Mouse (Mus musculus) brain, embryonic 14.5 days (tissue): Measurements from ENCODE around the gene Taf9. TPM values are rescaled to one million over a fixed set of nuclear protein-coding genes. Genes with fewer than 3 reads are reported as not detected.

Source experiments
- DNase-seq: peaks from one replicate; pipeline ENCODE4 v3.0.0-alpha.2; 2011; ENCODE audit warnings: low read depth
- CTCF ChIP-seq: fragments of 200-500 bp; IDR thresholded peaks from 2 replicates; pipeline ENCODE4 v1.5.1; 2012; ENCODE audit warnings: inconsistent platforms, mild to moderate bottlenecking, moderate library complexity, borderline replicate concordance; ENCODE audit not compliant: insufficient read depth, insufficient read length; ENCODE audit errors: extremely low read depth
- POLR2A ChIP-seq: fragments of 200-500 bp; IDR thresholded peaks from 2 replicates; pipeline ENCODE4 v1.6.1; 2012; ENCODE audit warnings: mild to moderate bottlenecking, inconsistent platforms, borderline replicate concordance; ENCODE audit not compliant: poor library complexity, insufficient read depth, insufficient read length, severe bottlenecking; ENCODE audit errors: extremely low read depth
- polyA plus RNA-seq: library from polyadenylated mRNA; depleted of rRNA; stranded (reverse); fragments of >200 nt; gene quantifications from 2 replicates; pipeline ENCODE4 v1.2.3, GENCODE M21; 2012; rRNA removed

Gene Taf9
- polyA plus RNA-seq, 1 experiment: 22.4 TPM

- DNase-seq: no peak
- no peak for TF ChIP-seq CTCF
- TF ChIP-seq POLR2A: no peak
Measured at GRCm38 (mm10) chr13:100675936-100676635, 24.7 kb downstream of the Taf9 start.

GRCm38 (mm10) chr13:100681615-100682014, 30.2 kb downstream of the Taf9 start:
- TF ChIP-seq POLR2A: no peak
- no peak for TF ChIP-seq CTCF
- DNase-seq: no peak

DNA sequence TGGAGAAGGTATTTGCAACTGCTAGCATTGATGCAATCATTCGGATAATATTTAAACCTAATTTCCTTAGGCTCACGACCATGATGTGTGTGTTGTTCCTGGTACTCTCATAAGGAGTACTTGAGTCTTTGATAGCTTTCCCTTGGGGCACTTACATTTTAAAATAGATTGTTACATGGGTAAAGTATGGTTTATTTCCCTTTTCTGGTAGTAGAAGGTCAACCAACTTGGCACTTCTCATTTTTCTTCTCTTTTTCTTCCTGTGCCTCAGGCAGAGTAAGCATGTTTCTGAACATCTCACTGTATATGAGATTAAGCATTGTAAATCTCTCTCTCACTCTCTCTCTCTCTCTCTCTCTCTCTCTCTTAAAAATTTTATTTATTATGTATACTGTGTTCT, 31.5 kb downstream of the Taf9 start:
- TF ChIP-seq CTCF (no peak), POLR2A (no peak)
- DNase-seq: no peak

GRCm38 (mm10) chr13:100684355-100684754, 33.0 kb downstream of the Taf9 start:
- TF ChIP-seq CTCF (peak; percentile 25; the same call in 1 of the 2 replicates), POLR2A (no peak)
- peak; percentile 9 for DNase-seq

DNA sequence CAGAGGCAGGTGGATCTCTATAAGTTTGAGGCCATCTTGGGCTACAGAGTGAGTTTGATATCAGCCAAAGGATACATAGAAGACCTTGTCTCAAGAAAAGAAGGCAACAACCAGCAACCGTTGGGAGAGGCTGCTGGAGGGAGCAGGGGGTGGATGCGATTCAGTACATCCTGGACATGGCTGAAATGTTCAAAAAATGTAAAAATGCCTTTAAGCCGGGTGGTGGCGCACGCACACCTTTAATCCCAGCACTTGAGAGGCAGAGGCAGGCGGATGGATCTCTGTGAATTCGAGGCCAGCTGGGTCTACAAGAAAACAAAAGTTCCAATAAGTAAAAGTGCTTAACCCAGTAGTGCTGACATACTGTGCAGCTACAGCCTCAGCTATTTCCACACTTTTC, 36.1 kb downstream of the Taf9 start:
- TF ChIP-seq CTCF (no peak), POLR2A (no peak)
- no peak for DNase-seq

DNA sequence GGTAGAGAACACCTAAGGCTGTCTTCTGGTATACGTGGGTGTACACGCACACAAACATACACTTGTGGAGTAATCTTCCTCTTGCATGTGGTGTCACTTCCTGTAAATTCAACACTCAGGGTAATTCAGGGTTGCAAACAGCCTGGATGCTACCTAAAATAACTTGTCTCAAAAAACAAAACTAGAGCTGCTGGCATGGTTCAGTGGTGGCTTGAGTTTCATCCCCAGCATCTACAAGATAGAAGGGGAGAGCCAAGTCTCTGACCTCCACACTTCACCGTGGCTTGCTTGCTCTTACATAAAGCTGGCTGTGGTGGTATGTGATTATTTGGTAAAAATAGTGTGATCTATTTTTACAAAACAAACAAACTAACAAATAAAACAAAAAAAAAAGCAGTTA, 46.2 kb downstream of the Taf9 start:
- DNase-seq: no peak
- TF ChIP-seq POLR2A: no peak
- TF ChIP-seq CTCF: no peak

DNA sequence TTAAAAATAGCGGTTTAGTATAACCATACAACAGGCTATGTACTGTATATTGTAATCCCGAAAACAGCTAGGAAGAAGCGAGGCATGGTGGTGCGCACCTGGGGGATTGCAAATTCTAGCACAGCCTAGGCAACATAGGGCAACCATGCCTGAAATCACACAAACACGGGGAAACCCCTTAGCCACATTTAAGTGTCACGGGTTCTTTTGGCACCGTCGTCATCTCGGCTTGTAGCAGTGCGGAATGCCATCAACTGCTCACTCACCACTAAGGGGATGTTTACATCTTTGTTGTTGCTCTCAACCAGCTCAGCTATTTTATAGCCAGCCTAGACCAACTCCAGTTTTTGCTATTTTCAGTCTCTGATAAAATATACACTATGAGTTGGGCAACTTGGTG, 47.5 kb downstream of the Taf9 start:
- TF ChIP-seq CTCF (no peak), POLR2A (no peak)
- no peak for DNase-seq

DNA sequence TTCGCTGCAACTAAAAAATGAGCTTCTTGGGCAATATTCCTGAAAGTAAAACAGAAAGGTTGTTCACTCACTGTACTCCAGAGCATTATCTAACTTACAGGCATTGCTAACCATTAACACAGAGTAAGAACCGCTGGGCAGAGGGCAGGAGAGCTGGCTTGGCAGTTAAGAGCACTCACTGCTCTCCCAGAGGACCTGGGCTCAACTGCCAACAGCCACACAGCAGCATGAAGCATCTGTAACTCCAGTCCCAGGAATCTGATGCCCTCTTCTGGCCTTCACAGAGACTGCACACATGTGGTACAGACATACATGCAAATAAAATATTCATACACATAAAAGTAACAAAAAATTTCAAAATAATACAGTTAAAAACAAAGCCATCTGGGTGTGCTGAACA, 52.1 kb downstream of the Taf9 start:
- TF ChIP-seq POLR2A (no peak), CTCF (peak; percentile 19; the same call in 1 of the 2 replicates)

More for the DNA sequence above, 52.1 kb downstream of the Taf9 start:
- no peak for DNase-seq

Other genes with a start within 250 kb of the Taf9 start
- 0.05 and 0.07 TPM in 2 replicates for gene Naip1, start 198.7 kb upstream of the Taf9 start, polyA plus RNA-seq
- 61.3 and 80.8 TPM in 2 replicates for gene Gtf2h2, start 159.0 kb upstream of the Taf9 start, polyA plus RNA-seq
- 2.3 and 4.1 TPM in 2 replicates for gene Ocln, start 98.9 kb upstream of the Taf9 start, polyA plus RNA-seq
- 1.7 and 2.3 TPM in 2 replicates for gene Marveld2, start 34.6 kb upstream of the Taf9 start, polyA plus RNA-seq
- gene Ak6, start 600 bp upstream of the Taf9 start, polyA plus RNA-seq: 211 and 231 TPM in 2 replicates
- 15.7 and 16.7 TPM in 2 replicates for gene Rad17, start 528 bp upstream of the Taf9 start, polyA plus RNA-seq
- gene Ccdc125, start 18.1 kb downstream of the Taf9 start, polyA plus RNA-seq: 0.81 and 1.4 TPM in 2 replicates
- gene Cdk7, start 79.4 kb downstream of the Taf9 start, polyA plus RNA-seq: 24.3 and 32.1 TPM in 2 replicates
- 57.5 and 64.0 TPM in 2 replicates for gene Mrps36, start 93.1 kb downstream of the Taf9 start, polyA plus RNA-seq
- gene Cenph, start 124.3 kb downstream of the Taf9 start, polyA plus RNA-seq: 8.3 and 12.5 TPM in 2 replicates
- gene Ccnb1, start 135.0 kb downstream of the Taf9 start, polyA plus RNA-seq: 48.4 and 102 TPM in 2 replicates
- gene Slc30a5, start 181.8 kb downstream of the Taf9 start, polyA plus RNA-seq: 36.7 and 39.1 TPM in 2 replicates